Mouse (Mus musculus): ENCODE measurements at regions not wholly inside any gene's neighbourhood (a gene's known extent, or its start where the extent isn't known, plus 50 kb on each side); places are given as distances from the start of the nearest gene placed in this dataset.
A peak's percentile ranks its signal among the peaks of the same experiment; 100 is the strongest.

GRCm38 (mm10) chr14:45764231-45764630 lies 106.3 kb upstream of the Ddhd1 start:
- Histone ChIP-seq H3K9me3 (no peaks in the 10 kb centered on the region), H3K4me3 (no peak overlapping the region), H3K4me2 (no peak overlapping the region), H3K36me3 (no peaks in the 10 kb centered on the region), H3K27ac (replicated peaks) (no peak overlapping the region), H3K9ac (no peak overlapping the region), H3K4me1 (no peaks in the 10 kb centered on the region), H3K27me3 (replicated peaks) (no peaks in the 10 kb centered on the region)
- WGBS: 75% methylated on average over 3 of the region's 3 CpGs
- no peak for ATAC-seq (ENCODE audit: extremely low read depth, insufficient number of reproducible peaks, low FRiP score, low TSS enrichment)

GRCm38 (mm10) chr14:45766582-45766981 lies 108.6 kb upstream of the Ddhd1 start:
- Histone ChIP-seq H3K4me2 (no peak overlapping the region), H3K27me3 (replicated peaks) (no peaks in the 10 kb centered on the region), H3K9me3 (no peaks in the 10 kb centered on the region), H3K9ac (no peak overlapping the region), H3K4me1 (no peaks in the 10 kb centered on the region), H3K36me3 (no peaks in the 10 kb centered on the region), H3K27ac (replicated peaks) (no peak overlapping the region), H3K4me3 (no peak overlapping the region)
- ATAC-seq (ENCODE audit: extremely low read depth, insufficient number of reproducible peaks, low FRiP score, low TSS enrichment): no peak; the same call in 1 of the 2 replicates
- WGBS: 65% methylated on average over 1 of the region's 1 CpGs

DNA sequence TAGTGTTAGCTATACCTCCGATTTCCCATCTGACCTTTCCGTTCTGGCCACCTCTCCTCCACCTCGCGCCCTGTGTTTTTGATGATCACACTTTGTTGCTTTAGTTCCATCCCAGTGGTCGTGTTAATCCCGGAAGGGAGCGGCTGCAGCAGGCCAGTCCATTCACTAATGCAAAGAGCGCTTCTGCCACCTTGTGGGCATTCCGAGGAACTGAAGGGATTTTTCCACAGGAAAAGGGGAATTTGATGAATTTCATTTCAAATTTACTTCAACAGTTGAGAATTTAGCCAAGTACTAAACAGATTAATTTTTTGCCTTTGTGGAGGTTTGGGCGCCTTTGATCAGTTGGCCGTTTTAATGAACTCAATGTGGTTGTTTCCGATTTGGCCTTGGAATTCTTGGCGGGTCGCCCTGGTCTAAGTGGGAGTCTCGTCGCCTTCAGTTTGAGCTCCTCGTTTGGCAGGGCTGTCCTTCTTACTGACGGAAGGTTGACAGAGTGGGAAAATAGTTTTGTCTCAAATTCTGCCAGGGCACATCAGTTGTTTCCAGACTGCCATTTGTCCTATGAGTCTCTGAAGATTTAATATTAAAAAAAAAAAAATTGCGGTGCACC lies 114.8 kb upstream of the Ddhd1 start:
- WGBS: 10% methylated on average over 19 of the region's 19 CpGs
- no peaks in the 10 kb centered on the region for H3K36me3 ChIP-seq
- peak overlapping the region; percentile 40 for H3K4me3 ChIP-seq
- no peak for ATAC-seq (ENCODE audit: extremely low read depth, insufficient number of reproducible peaks, low FRiP score, low TSS enrichment)
- peak overlapping the region; percentile 65 for H3K4me2 ChIP-seq
- no peak overlapping the region for H3K27ac ChIP-seq (replicated peaks)
- peaks cover 12% of the 10 kb centered on the region; the same call in 1 of the 2 replicates for H3K4me1 ChIP-seq
- H3K9me3 ChIP-seq: no peaks in the 10 kb centered on the region
- no peaks in the 10 kb centered on the region; the same call in 1 of the 2 replicates for H3K27me3 ChIP-seq (replicated peaks)
- H3K9ac ChIP-seq: peak overlapping the region; percentile 61; the same call in 1 of the 2 replicates

- Histone ChIP-seq H3K27me3 (replicated peaks) (no peaks in the 10 kb centered on the region; the same call in 1 of the 2 replicates), H3K27ac (replicated peaks) (no peak overlapping the region), H3K36me3 (no peaks in the 10 kb centered on the region), H3K4me2 (peak overlapping the region; percentile 65), H3K4me1 (peaks cover 12% of the 10 kb centered on the region; the same call in 1 of the 2 replicates), H3K9ac (no peak overlapping the region), H3K9me3 (no peaks in the 10 kb centered on the region), H3K4me3 (no peak overlapping the region)
- no peak for ATAC-seq (ENCODE audit: extremely low read depth, insufficient number of reproducible peaks, low FRiP score, low TSS enrichment)
- WGBS: 45% methylated on average over 7 of the region's 7 CpGs
Observed at GRCm38 (mm10) chr14:45773326-45773725, 115.4 kb upstream of the Ddhd1 start.

- 62% methylated on average over 6 of the region's 6 CpGs for whole genome bisulfite sequencing
- Histone ChIP-seq H3K4me3 (no peak overlapping the region), H3K36me3 (no peaks in the 10 kb centered on the region), H3K27me3 (replicated peaks) (no peaks in the 10 kb centered on the region), H3K4me2 (no peak overlapping the region), H3K9ac (no peak overlapping the region), H3K4me1 (no peaks in the 10 kb centered on the region), H3K27ac (replicated peaks) (no peak overlapping the region), H3K9me3 (peaks cover 10% of the 10 kb centered on the region; the same call in 1 of the 2 replicates)
- no peak for ATAC-seq (ENCODE audit: extremely low read depth, insufficient number of reproducible peaks, low FRiP score, low TSS enrichment)
Observed at GRCm38 (mm10) chr14:45781850-45782249, 123.9 kb upstream of the Ddhd1 start.

DNA sequence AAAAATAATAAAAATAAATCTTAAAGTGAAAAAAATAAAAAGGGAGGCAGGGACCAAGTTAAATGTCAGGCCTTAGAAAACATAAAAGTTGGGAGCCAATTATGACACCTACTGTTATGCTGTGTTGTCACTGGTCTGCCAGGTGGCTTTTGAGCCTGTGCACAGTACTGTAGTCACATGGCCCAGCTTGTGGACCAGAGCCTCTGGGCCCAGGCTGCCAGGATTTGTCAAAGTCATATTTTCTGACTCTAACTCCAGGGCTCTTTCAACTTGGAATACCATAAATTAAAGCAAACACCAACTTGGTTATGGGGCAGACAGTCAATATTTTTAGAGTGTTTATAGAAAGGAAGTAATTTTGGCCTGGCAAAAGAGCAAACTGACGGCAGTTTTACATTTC lies 137.0 kb upstream of the Ddhd1 start:
- Histone ChIP-seq H3K27ac (replicated peaks) (no peak overlapping the region), H3K27me3 (replicated peaks) (no peaks in the 10 kb centered on the region), H3K4me1 (0 out of 2 replicates have a peak, but pooled peaks cover 3% of the 10 kb centered on the region), H3K4me3 (no peak overlapping the region), H3K36me3 (no peaks in the 10 kb centered on the region), H3K4me2 (no peak overlapping the region), H3K9me3 (no peaks in the 10 kb centered on the region), H3K9ac (no peak overlapping the region)
- 68% methylated on average over 1 of the region's 1 CpGs for WGBS
- no peak for ATAC-seq (ENCODE audit: extremely low read depth, insufficient number of reproducible peaks, low FRiP score, low TSS enrichment)

DNA sequence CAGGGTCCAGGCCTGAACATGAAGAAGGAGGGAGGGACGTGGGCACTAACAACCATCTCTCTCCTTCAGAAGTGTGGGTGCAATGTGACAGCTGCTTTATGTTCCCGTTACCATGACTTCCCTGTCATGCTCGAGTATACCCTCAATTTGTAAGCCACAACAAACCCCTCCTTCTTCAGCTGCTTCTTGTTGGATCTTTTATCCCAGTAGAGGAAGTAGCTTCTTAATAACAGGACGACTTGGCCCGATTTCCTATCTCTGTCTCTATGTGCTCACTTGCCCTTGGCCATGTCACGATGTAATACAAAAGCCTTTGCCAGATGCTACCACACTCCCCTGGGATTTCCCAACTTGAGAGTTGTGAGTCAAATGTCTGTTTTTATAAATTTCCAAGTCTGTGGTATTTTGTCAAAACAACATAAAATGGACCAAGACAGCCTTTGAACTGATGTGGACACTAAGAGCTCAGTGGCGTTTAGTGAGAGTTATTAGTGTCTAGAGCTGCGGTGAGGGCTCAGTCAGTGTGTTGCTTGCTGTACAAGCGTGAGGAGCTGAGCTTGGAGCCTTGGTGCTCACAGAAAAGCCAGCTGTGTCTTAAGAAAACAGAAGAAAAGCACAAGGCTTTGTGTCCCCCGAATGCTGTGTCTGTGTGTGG lies 138.8 kb upstream of the Ddhd1 start:
- H3K27ac ChIP-seq (replicated peaks): no peak overlapping the region
- H3K4me1 ChIP-seq: 0 out of 2 replicates have a peak, but pooled peaks cover 3% of the 10 kb centered on the region
- H3K27me3 ChIP-seq (replicated peaks): no peaks in the 10 kb centered on the region
- no peak for ATAC-seq (ENCODE audit: extremely low read depth, insufficient number of reproducible peaks, low FRiP score, low TSS enrichment)
- H3K36me3 ChIP-seq: no peaks in the 10 kb centered on the region
- WGBS: 60% methylated on average over 10 of the region's 10 CpGs
- no peak overlapping the region for H3K9ac ChIP-seq
- H3K9me3 ChIP-seq: peaks cover 8% of the 10 kb centered on the region; the same call in 1 of the 2 replicates
- H3K4me3 ChIP-seq: no peak overlapping the region
- H3K4me2 ChIP-seq: no peak overlapping the region

- no peak overlapping the region for H3K4me2 ChIP-seq
- H3K27me3 ChIP-seq (replicated peaks): no peaks in the 10 kb centered on the region
- no peak for ATAC-seq (ENCODE audit: extremely low read depth, insufficient number of reproducible peaks, low FRiP score, low TSS enrichment)
- H3K9me3 ChIP-seq: peaks cover 8% of the 10 kb centered on the region; the same call in 1 of the 2 replicates
- H3K4me3 ChIP-seq: no peak overlapping the region
- H3K9ac ChIP-seq: no peak overlapping the region
- 82% methylated on average over 4 of the region's 4 CpGs for WGBS
- H3K36me3 ChIP-seq: no peaks in the 10 kb centered on the region
- H3K4me1 ChIP-seq: 0 out of 2 replicates have a peak, but pooled peaks cover 3% of the 10 kb centered on the region
- no peak overlapping the region for H3K27ac ChIP-seq (replicated peaks)
Observed at GRCm38 (mm10) chr14:45797320-45797696, 139.4 kb upstream of the Ddhd1 start.

DNA sequence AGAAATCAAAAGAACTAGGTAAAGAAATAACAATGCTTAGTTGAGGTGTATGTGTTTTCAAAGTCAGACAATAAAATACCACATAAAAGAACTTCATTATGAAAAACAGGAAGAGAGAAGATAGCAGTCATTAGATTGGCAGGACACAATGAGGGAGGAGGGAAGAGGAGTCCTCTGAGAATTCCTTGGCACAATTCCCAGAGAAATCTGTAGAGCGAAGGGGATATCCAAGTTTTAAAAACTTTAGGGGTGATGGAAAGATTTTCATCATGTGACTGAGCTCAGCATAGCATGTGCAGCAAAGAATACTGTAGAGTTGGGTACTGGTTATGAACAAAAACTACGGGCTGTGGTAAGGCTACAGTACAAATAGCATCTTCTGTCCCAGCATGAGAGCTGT lies 141.3 kb upstream of the Ddhd1 start:
- WGBS: 49% methylated on average over 2 of the region's 2 CpGs
- Histone ChIP-seq H3K27me3 (replicated peaks) (no peaks in the 10 kb centered on the region), H3K4me2 (no peak overlapping the region), H3K4me1 (0 out of 2 replicates have a peak, but pooled peaks cover 3% of the 10 kb centered on the region), H3K36me3 (no peaks in the 10 kb centered on the region), H3K9me3 (peaks cover 8% of the 10 kb centered on the region; the same call in 1 of the 2 replicates), H3K4me3 (no peak overlapping the region), H3K27ac (replicated peaks) (no peak overlapping the region), H3K9ac (no peak overlapping the region)
- ATAC-seq (ENCODE audit: extremely low read depth, insufficient number of reproducible peaks, low FRiP score, low TSS enrichment): no peak

- no peak overlapping the region for H3K27ac ChIP-seq (replicated peaks)
- no peaks in the 10 kb centered on the region for H3K36me3 ChIP-seq
- no peak overlapping the region for H3K4me3 ChIP-seq
- WGBS: 88% methylated on average over 3 of the region's 3 CpGs
- ATAC-seq (ENCODE audit: extremely low read depth, insufficient number of reproducible peaks, low FRiP score, low TSS enrichment): no peak
- peaks cover 10% of the 10 kb centered on the region for H3K4me1 ChIP-seq
- H3K9me3 ChIP-seq: no peaks in the 10 kb centered on the region
- H3K9ac ChIP-seq: no peak overlapping the region
- no peak overlapping the region for H3K4me2 ChIP-seq
- no peaks in the 10 kb centered on the region for H3K27me3 ChIP-seq (replicated peaks)
Observed at GRCm38 (mm10) chr14:45805950-45806349, 148.0 kb upstream of the Ddhd1 start.

GRCm38 (mm10) chr14:45806726-45807280 lies 148.9 kb upstream of the Ddhd1 start:
- WGBS: 68% methylated on average over 7 of the region's 7 CpGs
- H3K4me1 ChIP-seq: peaks cover 12% of the 10 kb centered on the region
- no peaks in the 10 kb centered on the region for H3K36me3 ChIP-seq
- H3K4me2 ChIP-seq: no peak overlapping the region
- no peak overlapping the region for H3K4me3 ChIP-seq
- H3K27me3 ChIP-seq (replicated peaks): no peaks in the 10 kb centered on the region
- H3K9me3 ChIP-seq: no peaks in the 10 kb centered on the region
- no peak overlapping the region for H3K27ac ChIP-seq (replicated peaks)
- ATAC-seq (ENCODE audit: extremely low read depth, insufficient number of reproducible peaks, low FRiP score, low TSS enrichment): no peak
- H3K9ac ChIP-seq: no peak overlapping the region
